Mouse (Mus musculus): ENCODE measurements around the gene Cdh13.

GRCm38 (mm10) chr8:118709366-118709765 is 425.8 kb downstream of the Cdh13 start:
- TF ChIP-seq E2F4 (IDR thresholded peaks at IDR 0.05; ENCODE audit: insufficient read depth) = no peak
- TF ChIP-seq CEBPB (IDR thresholded peaks at IDR 0.05; ENCODE audit: insufficient read depth, poor library complexity, severe bottlenecking) = no peak
- TF ChIP-seq POLR2A (IDR thresholded peaks at IDR 0.05; ENCODE audit: insufficient read length, low read depth) = no peak
- no peak for TF ChIP-seq MAX (IDR thresholded peaks at IDR 0.05; ENCODE audit: low read depth)
- no peak for TF ChIP-seq TCF3 (IDR thresholded peaks at IDR 0.05; ENCODE audit: insufficient read length, low read depth)
- no peak for TF ChIP-seq POLR2AphosphoS2 (IDR thresholded peaks at IDR 0.05; ENCODE audit: insufficient read length, low read depth)
- no peak for TF ChIP-seq REST (IDR thresholded peaks at IDR 0.05; ENCODE audit: insufficient read depth, insufficient read length)
- TF ChIP-seq MYOD1 (IDR thresholded peaks at IDR 0.05; ENCODE audit: control insufficient read depth in 1 of 3, insufficient read length in 2 of 3, low read depth in 2 of 3) = no peak
- TF ChIP-seq USF1 (IDR thresholded peaks at IDR 0.05; ENCODE audit: low read depth) = no peak
- TF ChIP-seq MYOG (IDR thresholded peaks at IDR 0.05; ENCODE audit: control insufficient read depth in 1 of 3, insufficient read depth in 1 of 3, insufficient read length in 2 of 3, low read depth in 2 of 3) = no peak
- TF ChIP-seq SRF (IDR thresholded peaks at IDR 0.05; ENCODE audit: control insufficient read depth, insufficient read length, low read depth) = no peak

Measured in myocyte (in vitro differentiated cells).